Mouse (Mus musculus) left cerebral cortex, postnatal 25 days (tissue): ENCODE results near the gene Tmem104. TPM values are rescaled to one million over a fixed set of nuclear protein-coding genes. Genes with fewer than 3 reads are reported as not detected.

ENCODE experiments used
- DNase-seq, 2 experiments: peaks; one replicate each; pipeline ENCODE4 v3.0.0; 2022; ENCODE audit warnings: low spot score in 2 of 2, mixed read lengths in 1 of 2
- intact Hi-C: fragments of 180-260 bp; cut with DNase I; formaldehyde crosslinking; loops from one replicate; pipeline ENCODE4 v1.15.1; 2025
- total RNA-seq, 2 experiments: library from RNA; stranded (reverse); gene quantifications; 2 replicates each; pipeline ENCODE4 v1.2.3; 2021

Tmem104 gene
- total RNA-seq, 2 experiments from 2014 or later: 15.8 to 18.2 TPM

GRCm38 (mm10) chr11:115164341-115164975 lies 22.8 kb upstream of the Tmem104 start:
- no peak for DNase-seq
- intact Hi-C loops: no loop called here

- DNase-seq: peak; percentile 21 to 54
- intact Hi-C loops: no loop called here
These were observed 22.3 kb upstream of the Tmem104 start for GRCm38 (mm10) chr11:115164976-115165374.

- DNase-seq: no peak
- intact Hi-C loops: no loop called here
These were observed 20.5 kb upstream of the Tmem104 start for GRCm38 (mm10) chr11:115166776-115167175.

- intact Hi-C loops: no loop called here
- DNase-seq: no peak
These were observed 19.5 kb upstream of the Tmem104 start for GRCm38 (mm10) chr11:115167631-115168249.

- no peak for DNase-seq
- intact Hi-C loops: no loop called here
These were observed 17.9 kb upstream of the Tmem104 start for GRCm38 (mm10) chr11:115169430-115169829.

- intact Hi-C loops: no loop called here
- no peak for DNase-seq
These were observed 16.2 kb upstream of the Tmem104 start for GRCm38 (mm10) chr11:115171125-115171524.

GRCm38 (mm10) chr11:115172825-115173287 lies 14.4 kb upstream of the Tmem104 start:
- no peak for DNase-seq
- intact Hi-C loops: no loop called here

- no peak for DNase-seq
- intact Hi-C loops: no loop called here
These were observed 13.5 kb upstream of the Tmem104 start for GRCm38 (mm10) chr11:115173549-115174339.

GRCm38 (mm10) chr11:115176399-115177190 lies 10.7 kb upstream of the Tmem104 start:
- intact Hi-C loops: loop anchor here (2.0 kb wide), 1 partner anchor 14 kb away; the partner anchor contains the start of gene Slc9a3r1
- peak in 1 of 2 experiments; percentile 12 for DNase-seq

GRCm38 (mm10) chr11:115177559-115178195 lies 9.6 kb upstream of the Tmem104 start:
- no peak for DNase-seq
- intact Hi-C loops: loop anchor here (2.0 kb wide), 1 partner anchor 15 kb away; the partner anchor contains the start of gene Slc9a3r1

- no peak for DNase-seq
These were observed 8.5 kb upstream of the Tmem104 start for GRCm38 (mm10) chr11:115178766-115179165.

GRCm38 (mm10) chr11:115179191-115179590 lies 8.1 kb upstream of the Tmem104 start:
- DNase-seq: peak in 1 of 2 experiments; percentile 52
- intact Hi-C loops: no loop called here

More at GRCm38 (mm10) chr11:115178766-115179165, 8.5 kb upstream of the Tmem104 start:
- intact Hi-C loops: no loop called here

GRCm38 (mm10) chr11:115179881-115180280 lies 7.4 kb upstream of the Tmem104 start:
- no peak for DNase-seq
- intact Hi-C loops: no loop called here

- intact Hi-C loops: loop anchor here (2.0 kb wide), 1 partner anchor 101 kb away; no protein-coding TSS in a partner anchor
- peak; percentile 58 to 68 for DNase-seq
These were observed 5.2 kb upstream of the Tmem104 start for GRCm38 (mm10) chr11:115181913-115182638.

GRCm38 (mm10) chr11:115184973-115185372 lies 2.3 kb upstream of the Tmem104 start:
- no peak for DNase-seq
- intact Hi-C loops: no loop called here

- no peak for DNase-seq
- intact Hi-C loops: no loop called here
These were observed 406 bp downstream of the Tmem104 start, which contains the start of gene Nat9 for GRCm38 (mm10) chr11:115187693-115188092. TSS of gene Nat9 (minus strand) at chr11:115187859.

- no peak for DNase-seq
- intact Hi-C loops: no loop called here
These were observed 1.4 kb downstream of the Tmem104 start for GRCm38 (mm10) chr11:115188539-115189231.

- intact Hi-C loops: no loop called here
- no peak for DNase-seq
These were observed 2.0 kb downstream of the Tmem104 start for GRCm38 (mm10) chr11:115189304-115189703.
